Mouse (Mus musculus): ENCODE data around the gene Wipi1. TPM values are rescaled to one million over a fixed set of nuclear protein-coding genes. Genes with fewer than 3 reads are reported as not detected.

Wipi1 gene
- polyA plus RNA-seq, 1 experiment: 27.8 TPM

- Histone ChIP-seq H3K79me2 (ENCODE audit: control insufficient read depth, insufficient read depth) (no peaks in the 10 kb centered on the region), H3K27me3 (ENCODE audit: control insufficient read depth, insufficient read depth, insufficient read length) (no peaks in the 10 kb centered on the region), H3K79me3 (ENCODE audit: low read depth) (no peaks in the 10 kb centered on the region), H3K4me3 (ENCODE audit: insufficient read depth, poor library complexity, severe bottlenecking) (no peak overlapping the region), H3K36me3 (ENCODE audit: control insufficient read depth, insufficient read depth) (no peaks in the 10 kb centered on the region), H3ac (ENCODE audit: control insufficient read depth, insufficient read length, low read depth) (no peak overlapping the region)
- TF ChIP-seq CTCF (IDR thresholded peaks at IDR 0.05; ENCODE audit: control insufficient read depth, insufficient read depth, insufficient read length): no peak
- TF ChIP-seq FOSL1 (IDR thresholded peaks at IDR 0.05; ENCODE audit: insufficient read depth, low read length, poor library complexity, severe bottlenecking): no peak
- no peak for TF ChIP-seq CEBPB (IDR thresholded peaks at IDR 0.05; ENCODE audit: low read depth)
- TF ChIP-seq MAX (IDR thresholded peaks at IDR 0.05): no peak
- no peak for TF ChIP-seq MYOD1 (IDR thresholded peaks at IDR 0.05; ENCODE audit: control insufficient read depth, insufficient read length, low read depth)
- TF ChIP-seq USF1 (IDR thresholded peaks at IDR 0.05; ENCODE audit: low read depth): no peak
- TF ChIP-seq MYOG (IDR thresholded peaks at IDR 0.05; ENCODE audit: control insufficient read depth, extremely low read depth, insufficient read length): no peak
These were observed 75.8 kb downstream of the Wipi1 start for GRCm38 (mm10) chr11:109535966-109536365.

DNA sequence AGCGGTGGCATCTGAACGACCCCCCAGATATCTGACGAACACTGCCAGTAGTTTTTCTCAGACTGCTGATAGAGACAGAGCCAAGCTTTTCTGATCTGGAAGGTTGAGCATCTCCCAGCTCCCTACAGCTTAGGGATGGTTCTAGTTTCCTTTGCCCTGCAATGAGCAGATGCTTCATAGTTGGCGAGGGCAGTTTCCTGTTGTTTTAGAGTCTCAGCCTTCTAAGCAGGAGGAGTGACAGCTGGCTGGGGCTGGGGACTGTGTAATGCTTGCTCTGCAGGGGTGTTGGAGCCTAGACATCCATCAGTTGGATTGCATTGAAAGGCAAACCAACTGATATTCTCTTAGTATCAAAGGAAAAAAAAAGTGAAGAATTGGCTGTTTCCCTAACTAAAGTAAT, 81.7 kb downstream of the Wipi1 start:
- H3K79me2 ChIP-seq (ENCODE audit: control insufficient read depth, insufficient read depth): no peaks in the 10 kb centered on the region
- H3K36me3 ChIP-seq (ENCODE audit: control insufficient read depth, insufficient read depth): no peaks in the 10 kb centered on the region
- no peak overlapping the region for H3K4me3 ChIP-seq (ENCODE audit: insufficient read depth, poor library complexity, severe bottlenecking)
- no peak overlapping the region for H3ac ChIP-seq (ENCODE audit: control insufficient read depth, insufficient read length, low read depth)
- H3K79me3 ChIP-seq (ENCODE audit: low read depth): no peaks in the 10 kb centered on the region
- TF ChIP-seq CTCF (IDR thresholded peaks at IDR 0.05; ENCODE audit: control insufficient read depth, insufficient read depth, insufficient read length) (no peak), FOSL1 (IDR thresholded peaks at IDR 0.05; ENCODE audit: insufficient read depth, low read length, poor library complexity, severe bottlenecking) (no peak), CEBPB (IDR thresholded peaks at IDR 0.05; ENCODE audit: low read depth) (no peak), MAX (IDR thresholded peaks at IDR 0.05) (no peak), MYOD1 (IDR thresholded peaks at IDR 0.05; ENCODE audit: control insufficient read depth, insufficient read length, low read depth) (no peak), MYOG (IDR thresholded peaks at IDR 0.05; ENCODE audit: control insufficient read depth, extremely low read depth, insufficient read length) (no peak), USF1 (IDR thresholded peaks at IDR 0.05; ENCODE audit: low read depth) (no peak)
- no peaks in the 10 kb centered on the region for H3K27me3 ChIP-seq (ENCODE audit: control insufficient read depth, insufficient read depth, insufficient read length)

GRCm38 (mm10) chr11:109525571-109525970, 86.2 kb downstream of the Wipi1 start:
- Histone ChIP-seq H3K79me3 (ENCODE audit: low read depth) (no peaks in the 10 kb centered on the region), H3K27me3 (ENCODE audit: control insufficient read depth, insufficient read depth, insufficient read length) (no peaks in the 10 kb centered on the region), H3ac (ENCODE audit: control insufficient read depth, insufficient read length, low read depth) (no peak overlapping the region), H3K4me3 (ENCODE audit: insufficient read depth, poor library complexity, severe bottlenecking) (no peak overlapping the region), H3K36me3 (ENCODE audit: control insufficient read depth, insufficient read depth) (no peaks in the 10 kb centered on the region), H3K79me2 (ENCODE audit: control insufficient read depth, insufficient read depth) (no peaks in the 10 kb centered on the region)
- TF ChIP-seq USF1 (IDR thresholded peaks at IDR 0.05; ENCODE audit: low read depth): no peak
- no peak for TF ChIP-seq FOSL1 (IDR thresholded peaks at IDR 0.05; ENCODE audit: insufficient read depth, low read length, poor library complexity, severe bottlenecking)
- no peak for TF ChIP-seq MAX (IDR thresholded peaks at IDR 0.05)

GRCm38 (mm10) chr11:109524869-109525268, 86.9 kb downstream of the Wipi1 start:
- no peak overlapping the region for H3ac ChIP-seq (ENCODE audit: control insufficient read depth, insufficient read length, low read depth)
- no peaks in the 10 kb centered on the region for H3K79me3 ChIP-seq (ENCODE audit: low read depth)
- TF ChIP-seq MAX (IDR thresholded peaks at IDR 0.05) (no peak), CEBPB (IDR thresholded peaks at IDR 0.05; ENCODE audit: low read depth) (no peak), FOSL1 (IDR thresholded peaks at IDR 0.05; ENCODE audit: insufficient read depth, low read length, poor library complexity, severe bottlenecking) (no peak), MYOG (IDR thresholded peaks at IDR 0.05; ENCODE audit: control insufficient read depth, extremely low read depth, insufficient read length) (no peak), USF1 (IDR thresholded peaks at IDR 0.05; ENCODE audit: low read depth) (no peak), MYOD1 (IDR thresholded peaks at IDR 0.05; ENCODE audit: control insufficient read depth, insufficient read length, low read depth) (no peak), CTCF (IDR thresholded peaks at IDR 0.05; ENCODE audit: control insufficient read depth, insufficient read depth, insufficient read length) (no peak)
- H3K36me3 ChIP-seq (ENCODE audit: control insufficient read depth, insufficient read depth): no peaks in the 10 kb centered on the region
- no peaks in the 10 kb centered on the region for H3K27me3 ChIP-seq (ENCODE audit: control insufficient read depth, insufficient read depth, insufficient read length)
- no peaks in the 10 kb centered on the region for H3K79me2 ChIP-seq (ENCODE audit: control insufficient read depth, insufficient read depth)
- no peak overlapping the region for H3K4me3 ChIP-seq (ENCODE audit: insufficient read depth, poor library complexity, severe bottlenecking)

Other genes with a start within 250 kb of the Wipi1 start
- 18.1 TPM for gene Gna13, start 249.1 kb downstream of the Wipi1 start, polyA plus RNA-seq (2012; fragmentation: generic; extraction: Trizol)
- gene 9930022D16Rik, start 198.1 kb downstream of the Wipi1 start, polyA plus RNA-seq (2012; fragmentation: generic; extraction: Trizol): not detected
- 22.9 TPM for gene Amz2, start 186.0 kb downstream of the Wipi1 start, polyA plus RNA-seq (2012; fragmentation: generic; extraction: Trizol)
- 0.51 TPM for gene Arsg, start 138.6 kb downstream of the Wipi1 start, polyA plus RNA-seq (2012; fragmentation: generic; extraction: Trizol)
- 1.2 TPM for gene Slc16a6, start 138.4 kb downstream of the Wipi1 start, polyA plus RNA-seq (2012; fragmentation: generic; extraction: Trizol)
- 237 TPM for gene Prkar1a, start 37.4 kb upstream of the Wipi1 start, polyA plus RNA-seq (2012; fragmentation: generic; extraction: Trizol)
- gene Fam20a, start 110.3 kb upstream of the Wipi1 start, polyA plus RNA-seq (2012; fragmentation: generic; extraction: Trizol): 5.4 TPM
- 0.04 TPM for gene 1700012B07Rik, start 216.1 kb upstream of the Wipi1 start, polyA plus RNA-seq (2012; fragmentation: generic; extraction: Trizol)

Data from C2C12 (cell line).